Mouse (Mus musculus) stomach, postnatal 0 days (tissue): Measurements from ENCODE around the gene Abi3bp. TPM values are rescaled to one million over a fixed set of nuclear protein-coding genes. Genes with fewer than 3 reads are reported as not detected.
A peak's percentile ranks its signal among the peaks of the same experiment; 100 is the strongest.

Source experiments
- ATAC-seq: fragments of 200-750 bp; cut with Nextera tagmentation; 2 replicates; pipeline ENCODE4 v1.8.0; 2017; ENCODE audit not compliant: low FRiP score, low TSS enrichment
- DNase-seq: peaks from one replicate; pipeline ENCODE4 v3.0.0-alpha.2; 2016; ENCODE audit warnings: low spot score
- H3K27ac ChIP-seq: fragments of 300-500 bp; sonication (generic); replicated peaks from 2 replicates; pipeline ENCODE4 v1.5.1; 2014; ENCODE audit warnings: mild to moderate bottlenecking, control low read depth
- H3K27me3 ChIP-seq: fragments of 300-500 bp; sonication (generic); 2 replicates; pipeline ENCODE4 v1.6.1; 2014; ENCODE audit warnings: low read length; ENCODE audit not compliant: control insufficient read depth, insufficient read depth
- H3K36me3 ChIP-seq: fragments of 300-500 bp; sonication (generic); 2 replicates; pipeline ENCODE4 v1.6.1; 2014; ENCODE audit warnings: low read length, mixed read lengths; ENCODE audit not compliant: control insufficient read depth, insufficient read depth
- H3K4me1 ChIP-seq: fragments of 300-500 bp; sonication (generic); replicated peaks from 2 replicates; pipeline ENCODE4 v1.6.1; 2014; ENCODE audit warnings: antibody characterized with exemption; ENCODE audit not compliant: control insufficient read depth, insufficient read depth
- H3K4me2 ChIP-seq: fragments of 300-500 bp; sonication (generic); replicated peaks from 2 replicates; pipeline ENCODE4 v1.6.1; 2014; ENCODE audit warnings: low read depth, mild to moderate bottlenecking, control low read depth, moderate library complexity
- H3K4me3 ChIP-seq: fragments of 300-500 bp; sonication (generic); 2 replicates; pipeline ENCODE4 v1.5.1; 2014; ENCODE audit warnings: low read depth, low read length, control low read depth
- H3K9ac ChIP-seq: fragments of 300-500 bp; sonication (generic); 2 replicates; pipeline ENCODE4 v1.6.1; 2014; ENCODE audit warnings: mild to moderate bottlenecking, low read length, control low read depth, mixed read lengths
- H3K9me3 ChIP-seq: fragments of 300-500 bp; sonication (generic); 2 replicates; pipeline ENCODE4 v1.6.1; 2016; ENCODE audit warnings: low read length; ENCODE audit not compliant: control insufficient read depth
- CTCF ChIP-seq: IDR thresholded peaks from 2 replicates; pipeline ENCODE4 v1.5.1; 2016; ENCODE audit warnings: antibody characterized with exemption, low read depth, mild to moderate bottlenecking, moderate library complexity
- EP300 ChIP-seq: optimal IDR thresholded peaks from 2 replicates; pipeline ENCODE3; 2016; ENCODE audit warnings: antibody characterized with exemption
- WGBS: fragments of 180-500 bp; shearing (Covaris S2); extraction: QIAGEN DNeasy Blood & Tissue Kit; methylation state at CpG from one replicate; pipeline ENCODE4 v1.1.7; 2014; 5-methylcytosine and 5-hydroxymethylcytosine counted together
- polyA plus RNA-seq: library from polyadenylated mRNA; unstranded; fragments of >200 nt; fragmentation: Nextera tagmentation; extraction: Ambion mirVana; gene quantifications from 2 replicates; pipeline ENCODE4 v1.2.1, GENCODE M21; 2015

Gene Abi3bp
- polyA plus RNA-seq, 1 experiment from 2014 or later: 24.7 TPM

GRCm38 (mm10) chr16:56500441-56500840 lies 22.8 kb downstream of the Abi3bp start:
- ATAC-seq: no peak
- H3K4me2 ChIP-seq: no peak overlapping the region

GRCm38 (mm10) chr16:56501101-56501500 lies 23.4 kb downstream of the Abi3bp start:
- ATAC-seq: no peak; the same call in 1 of the 2 replicates

More at GRCm38 (mm10) chr16:56500441-56500840, 22.8 kb downstream of the Abi3bp start:
- no peak overlapping the region for H3K27ac ChIP-seq
- H3K9me3 ChIP-seq: no peaks in the 10 kb centered on the region
- H3K9ac ChIP-seq: no peak overlapping the region
- H3K4me1 ChIP-seq: no peaks in the 10 kb centered on the region
- no peaks in the 10 kb centered on the region for H3K27me3 ChIP-seq
- 61% methylated on average over 3 of the region's 3 CpGs for WGBS
- no peak overlapping the region for H3K4me3 ChIP-seq
- DNase-seq: no peak
- no peaks in the 10 kb centered on the region for H3K36me3 ChIP-seq
- TF ChIP-seq CTCF (peak; percentile 64), EP300 (no peak)

GRCm38 (mm10) chr16:56501513-56501912 lies 23.8 kb downstream of the Abi3bp start:
- no peaks in the 10 kb centered on the region for H3K36me3 ChIP-seq
- no peaks in the 10 kb centered on the region for H3K9me3 ChIP-seq
- no peak overlapping the region for H3K27ac ChIP-seq
- DNase-seq: peak; percentile 19
- no peak overlapping the region for H3K4me3 ChIP-seq
- H3K4me1 ChIP-seq: no peaks in the 10 kb centered on the region
- WGBS: 7% methylated on average over 2 of the region's 2 CpGs
- ATAC-seq: peak; percentile 42; the same call in 1 of the 2 replicates
- H3K9ac ChIP-seq: no peak overlapping the region
- peak; percentile 20 for TF ChIP-seq EP300
- TF ChIP-seq CTCF: no peak
- no peak overlapping the region for H3K4me2 ChIP-seq
- H3K27me3 ChIP-seq: no peaks in the 10 kb centered on the region

More at GRCm38 (mm10) chr16:56501101-56501500, 23.4 kb downstream of the Abi3bp start:
- Histone ChIP-seq H3K9me3 (no peaks in the 10 kb centered on the region), H3K36me3 (no peaks in the 10 kb centered on the region), H3K27me3 (no peaks in the 10 kb centered on the region), H3K4me1 (no peaks in the 10 kb centered on the region), H3K9ac (no peak overlapping the region), H3K27ac (no peak overlapping the region), H3K4me3 (no peak overlapping the region), H3K4me2 (no peak overlapping the region)
- WGBS: 40% methylated on average over 6 of the region's 6 CpGs
- TF ChIP-seq CTCF: no peak
- no peak for TF ChIP-seq EP300
- DNase-seq: no peak

- Histone ChIP-seq H3K27ac (no peak overlapping the region), H3K9ac (no peak overlapping the region), H3K27me3 (no peaks in the 10 kb centered on the region), H3K4me1 (no peaks in the 10 kb centered on the region), H3K4me3 (no peak overlapping the region), H3K4me2 (no peak overlapping the region), H3K36me3 (no peaks in the 10 kb centered on the region), H3K9me3 (no peaks in the 10 kb centered on the region)
- no peak for ATAC-seq
- TF ChIP-seq CTCF: no peak
- no peak for TF ChIP-seq EP300
- no peak for DNase-seq
- 77% methylated on average over 3 of the region's 3 CpGs for WGBS
Observed at GRCm38 (mm10) chr16:56502134-56502533, 24.5 kb downstream of the Abi3bp start.

GRCm38 (mm10) chr16:56503941-56504340 lies 26.3 kb downstream of the Abi3bp start:
- no peaks in the 10 kb centered on the region for H3K27me3 ChIP-seq
- TF ChIP-seq EP300: no peak
- no peak overlapping the region for H3K4me2 ChIP-seq
- no peak overlapping the region for H3K4me3 ChIP-seq
- no peaks in the 10 kb centered on the region for H3K36me3 ChIP-seq
- ATAC-seq (no peak), DNase-seq (no peak)
- no peaks in the 10 kb centered on the region for H3K9me3 ChIP-seq
- 82% methylated on average over 2 of the region's 2 CpGs for WGBS
- H3K4me1 ChIP-seq: no peaks in the 10 kb centered on the region
- no peak overlapping the region for H3K9ac ChIP-seq
- H3K27ac ChIP-seq: no peak overlapping the region

- H3K9ac ChIP-seq: no peak overlapping the region
- no peaks in the 10 kb centered on the region for H3K4me1 ChIP-seq
- DNase-seq (no peak), ATAC-seq (no peak)
- H3K9me3 ChIP-seq: no peaks in the 10 kb centered on the region
- peak overlapping the region; percentile 59 for H3K27ac ChIP-seq
- TF ChIP-seq EP300: no peak
- no peak for TF ChIP-seq CTCF
- no peaks in the 10 kb centered on the region for H3K27me3 ChIP-seq
- WGBS: 51% methylated on average over 9 of the region's 9 CpGs
- H3K36me3 ChIP-seq: no peaks in the 10 kb centered on the region
- H3K4me3 ChIP-seq: no peak overlapping the region
- no peak overlapping the region for H3K4me2 ChIP-seq
Observed at GRCm38 (mm10) chr16:56518024-56518423, 40.3 kb downstream of the Abi3bp start.
